Mouse (Mus musculus) thymus, postnatal 4 days (tissue): Measurements from ENCODE around the gene Slc36a1.

Source experiments
- DNase-seq: peaks from one replicate; pipeline ENCODE4 v3.0.0; 2021

Slc36a1 gene

GRCm38 (mm10) chr11:55204159-55204596 is at the start of gene Slc36a1:
Gene Slc36a1 (plus strand): TSS chr11:55204350.
- peak; percentile 100 for DNase-seq

GRCm38 (mm10) chr11:55154398-55155069 is 49.6 kb upstream of the Slc36a1 start:
- DNase-seq: no peak

GRCm38 (mm10) chr11:55155070-55155421 is 49.1 kb upstream of the Slc36a1 start:
- DNase-seq: no peak

- peak; percentile 95 for DNase-seq
These were observed 45.3 kb upstream of the Slc36a1 start for GRCm38 (mm10) chr11:55158785-55159359.

- peak; percentile 85 for DNase-seq
These were observed 41.5 kb upstream of the Slc36a1 start for GRCm38 (mm10) chr11:55162670-55163069.

GRCm38 (mm10) chr11:55164723-55165122 is 39.4 kb upstream of the Slc36a1 start:
- DNase-seq: peak; percentile 71

GRCm38 (mm10) chr11:55165748-55166147 is 38.4 kb upstream of the Slc36a1 start:
- DNase-seq: no peak

GRCm38 (mm10) chr11:55168504-55168903 is 35.6 kb upstream of the Slc36a1 start:
- no peak for DNase-seq

GRCm38 (mm10) chr11:55168914-55169313 is 35.2 kb upstream of the Slc36a1 start:
- DNase-seq: no peak

GRCm38 (mm10) chr11:55170501-55170900 is 33.6 kb upstream of the Slc36a1 start:
- no peak for DNase-seq

GRCm38 (mm10) chr11:55178830-55179229 is 25.3 kb upstream of the Slc36a1 start:
- DNase-seq: no peak

- DNase-seq: no peak
These were observed 24.3 kb upstream of the Slc36a1 start for GRCm38 (mm10) chr11:55179856-55180255.

- DNase-seq: no peak
These were observed 21.0 kb upstream of the Slc36a1 start for GRCm38 (mm10) chr11:55183124-55183523.

GRCm38 (mm10) chr11:55184246-55184645 is 19.9 kb upstream of the Slc36a1 start:
- no peak for DNase-seq

GRCm38 (mm10) chr11:55184733-55185291 is 19.3 kb upstream of the Slc36a1 start, which contains the start of gene Slc36a2:
Gene Slc36a2 (minus strand): TSS chr11:55185077.
- no peak for DNase-seq

- no peak for DNase-seq
These were observed 16.9 kb upstream of the Slc36a1 start for GRCm38 (mm10) chr11:55187292-55187691.

GRCm38 (mm10) chr11:55187777-55188176 is 16.4 kb upstream of the Slc36a1 start:
- no peak for DNase-seq

- no peak for DNase-seq
These were observed 13.9 kb upstream of the Slc36a1 start for GRCm38 (mm10) chr11:55190216-55190615.

- DNase-seq: no peak
These were observed 7.1 kb upstream of the Slc36a1 start for GRCm38 (mm10) chr11:55197086-55197485.

- peak; percentile 22 for DNase-seq
These were observed 6.2 kb upstream of the Slc36a1 start for GRCm38 (mm10) chr11:55197740-55198510.

GRCm38 (mm10) chr11:55204602-55205001 is 452 bp downstream of the Slc36a1 start:
- peak; percentile 49 for DNase-seq

- no peak for DNase-seq
These were observed 4.0 kb downstream of the Slc36a1 start for GRCm38 (mm10) chr11:55208001-55208690.

- no peak for DNase-seq
These were observed 4.9 kb downstream of the Slc36a1 start for GRCm38 (mm10) chr11:55209032-55209431.
